Mouse (Mus musculus) hindlimb bud, embryonic 11.5 days (tissue): ENCODE results near the gene Ccdc34.

Experiments
- DNase-seq: peaks from one replicate; pipeline ENCODE4 v3.0.0-alpha.2; 2012; ENCODE audit warnings: low read depth, low spot score; ENCODE audit errors: extremely low spot score

Ccdc34 gene

GRCm38 (mm10) chr2:110204169-110204568, 186.6 kb downstream of the Ccdc34 start:
- no peak for DNase-seq

GRCm38 (mm10) chr2:110204705-110205318, 187.2 kb downstream of the Ccdc34 start:
- no peak for DNase-seq

GRCm38 (mm10) chr2:110210508-110211496, 193.2 kb downstream of the Ccdc34 start:
- DNase-seq = no peak

- DNase-seq = no peak
These were observed 196.7 kb downstream of the Ccdc34 start for GRCm38 (mm10) chr2:110214278-110214677.

- no peak for DNase-seq
These were observed 197.5 kb downstream of the Ccdc34 start for GRCm38 (mm10) chr2:110214991-110215684.

GRCm38 (mm10) chr2:110215685-110216058, 198.1 kb downstream of the Ccdc34 start:
- DNase-seq = no peak

GRCm38 (mm10) chr2:110220492-110220891, 202.9 kb downstream of the Ccdc34 start:
- DNase-seq = no peak

GRCm38 (mm10) chr2:110222793-110223192, 205.2 kb downstream of the Ccdc34 start:
- DNase-seq = no peak
